Mouse (Mus musculus) spleen, postnatal 4 days (tissue): ENCODE data around the gene Hist1h4d.

Source experiments
- DNase-seq, 2 experiments: peaks; one replicate each; pipeline ENCODE4 v3.0.0; 2022; ENCODE audit warnings: low spot score in 2 of 2

Gene Hist1h4d

GRCm38 (mm10) chr13:23593051-23593770 lies 11.8 kb downstream of the Hist1h4d start:
- no peak for DNase-seq

GRCm38 (mm10) chr13:23595185-23595584 lies 13.8 kb downstream of the Hist1h4d start:
- DNase-seq: no peak

GRCm38 (mm10) chr13:23595622-23596372 lies 14.4 kb downstream of the Hist1h4d start:
- DNase-seq: peak; percentile 66 to 72

- DNase-seq: peak; percentile 84 to 96
Observed at GRCm38 (mm10) chr13:23597957-23598356, 16.6 kb downstream of the Hist1h4d start.

GRCm38 (mm10) chr13:23603182-23603699 lies 21.8 kb downstream of the Hist1h4d start:
- peak in 1 of 2 experiments; percentile 55 for DNase-seq

- peak in 1 of 2 experiments; percentile 28 for DNase-seq
Observed at GRCm38 (mm10) chr13:23604452-23604851, 23.1 kb downstream of the Hist1h4d start.

- peak in 1 of 2 experiments; percentile 40 for DNase-seq
Observed at GRCm38 (mm10) chr13:23605052-23605451, 23.7 kb downstream of the Hist1h4d start.

GRCm38 (mm10) chr13:23609209-23609608 lies 27.8 kb downstream of the Hist1h4d start:
- peak in 1 of 2 experiments; percentile 61 for DNase-seq

DNA sequence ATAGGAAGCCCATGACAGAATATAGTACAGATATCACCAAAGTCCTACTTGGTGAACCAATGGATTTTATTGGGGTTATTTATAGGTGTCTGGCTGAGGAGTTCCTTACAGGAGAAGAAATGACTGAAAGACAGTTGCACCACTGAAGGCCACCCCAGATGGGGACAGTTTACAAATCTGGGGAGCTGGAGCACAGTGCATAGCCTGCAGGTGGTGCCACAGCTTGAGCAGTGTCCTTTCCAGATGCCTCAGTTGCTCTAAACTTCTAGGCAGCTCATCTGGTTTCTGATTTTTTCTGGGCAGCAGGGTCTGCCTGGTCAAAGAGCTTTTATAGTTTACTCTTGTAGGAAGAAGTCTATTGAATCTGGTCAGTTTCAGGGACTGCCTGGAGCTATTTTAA lies 28.4 kb downstream of the Hist1h4d start:
- DNase-seq: peak in 1 of 2 experiments; percentile 57

DNA sequence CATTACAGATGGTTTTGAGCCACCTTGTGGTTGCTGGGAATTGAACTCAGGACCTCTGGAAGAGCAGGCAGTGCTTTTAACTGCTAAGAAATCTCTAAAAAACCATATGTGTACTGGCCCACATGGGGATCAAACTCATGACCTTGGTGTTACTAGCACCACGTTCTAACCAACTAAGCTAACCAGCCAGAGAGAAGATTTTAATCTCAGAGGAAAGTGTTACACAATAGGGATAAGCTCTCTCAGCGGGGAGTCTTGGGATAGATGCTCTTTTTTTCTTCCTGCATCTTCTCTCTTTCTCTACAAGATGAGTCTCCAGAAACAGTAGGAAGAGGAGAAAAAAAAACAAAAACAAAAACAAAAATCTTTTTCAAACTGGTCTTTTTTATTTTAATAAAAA lies 29.0 kb downstream of the Hist1h4d start:
- peak in 1 of 2 experiments; percentile 29 for DNase-seq

GRCm38 (mm10) chr13:23611638-23612037 lies 30.2 kb downstream of the Hist1h4d start:
- peak in 1 of 2 experiments; percentile 38 for DNase-seq

DNA sequence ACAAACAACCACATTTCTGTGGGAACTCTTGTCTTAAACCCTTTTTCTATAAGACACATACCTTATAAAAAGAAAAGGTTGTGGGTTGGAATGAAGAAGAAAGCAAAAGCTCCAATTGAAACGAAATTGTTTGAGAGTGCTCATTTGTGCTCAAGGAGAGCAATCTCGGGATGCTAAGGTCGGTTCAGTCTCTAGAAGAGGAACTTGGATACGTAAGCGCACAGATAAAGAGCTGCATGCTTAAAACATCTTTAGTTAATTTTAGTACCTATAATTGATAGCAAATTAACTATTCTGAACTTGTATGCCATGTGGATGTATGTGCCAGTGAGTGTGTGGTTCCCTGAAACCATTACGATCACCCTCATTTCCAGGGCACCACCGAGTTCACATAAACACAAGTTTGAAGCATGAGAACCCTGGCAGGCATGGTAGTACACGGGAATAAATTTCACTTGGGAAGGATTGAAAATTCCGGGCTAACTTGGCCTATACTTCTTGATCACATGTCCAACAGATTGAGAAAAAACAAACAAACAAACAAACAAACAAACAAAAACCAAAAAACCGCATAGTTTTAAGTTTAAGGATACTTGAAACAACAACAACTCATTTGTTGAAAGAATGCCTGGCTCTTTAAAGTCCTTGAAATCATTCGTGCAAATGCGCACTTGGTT lies 38.8 kb downstream of the Hist1h4d start:
- DNase-seq: peak in 1 of 2 experiments; percentile 58

GRCm38 (mm10) chr13:23620733-23621531 lies 39.5 kb downstream of the Hist1h4d start, which contains the start of gene Hist1h2be:
Gene Hist1h2be, minus strand, starts transcription at chr13:23621124.
- DNase-seq: peak; percentile 73 to 87

DNA sequence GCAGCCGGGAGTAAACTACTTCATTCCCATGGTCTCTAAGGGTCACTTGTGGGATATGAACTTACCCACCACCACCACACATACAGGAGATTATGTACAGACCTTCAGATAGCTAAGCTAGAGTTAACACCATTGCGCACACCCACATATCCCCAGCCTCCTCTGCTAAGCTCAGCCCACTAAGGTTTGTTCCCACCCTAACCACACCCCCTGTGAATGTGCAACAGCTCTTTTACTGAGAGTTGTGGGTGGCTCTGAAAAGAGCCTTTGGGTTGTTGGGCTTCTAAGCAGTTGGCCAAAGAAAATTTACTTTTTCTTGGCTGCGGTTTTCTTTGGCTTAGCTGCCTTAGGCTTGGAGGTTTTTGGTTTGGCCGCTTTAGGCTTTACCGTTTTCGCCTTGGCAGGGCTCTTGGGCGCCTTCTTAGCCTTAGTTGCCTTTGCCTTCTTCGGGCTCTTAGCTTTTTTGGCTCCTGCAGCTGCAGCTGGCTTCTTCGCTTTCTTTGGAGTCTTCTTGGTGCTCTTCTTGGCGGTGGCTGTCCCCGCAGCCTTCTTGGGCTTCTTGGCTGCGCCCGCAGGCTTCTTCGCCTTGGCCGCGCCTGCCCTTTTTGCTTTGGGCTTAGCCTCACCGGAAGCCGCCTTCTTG lies 40.3 kb downstream of the Hist1h4d start:
- peak; percentile 80 to 89 for DNase-seq

DNA sequence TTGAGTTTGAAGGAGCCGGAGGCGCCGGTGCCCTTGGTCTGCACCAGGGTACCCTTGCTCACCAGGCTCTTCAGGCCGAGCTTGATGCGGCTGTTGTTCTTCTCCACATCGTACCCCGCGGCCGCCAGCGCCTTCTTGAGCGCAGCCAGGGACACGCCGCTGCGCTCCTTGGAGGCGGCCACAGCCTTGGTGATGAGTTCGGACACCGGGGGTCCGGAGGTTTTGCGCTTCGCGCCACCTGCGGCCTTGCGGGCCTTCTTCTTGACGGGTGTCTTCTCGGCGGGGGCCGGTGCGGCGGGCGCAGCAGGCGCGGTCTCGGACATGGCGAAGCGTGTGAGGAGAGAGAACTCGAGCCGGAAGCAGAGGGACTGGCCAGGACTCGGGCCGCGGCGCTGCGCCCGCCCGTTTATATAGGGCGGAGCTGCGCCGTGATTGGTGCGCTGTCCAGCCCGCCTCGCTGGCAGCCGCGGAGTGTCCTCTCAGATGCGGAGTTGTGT lies 40.8 kb downstream of the Hist1h4d start, which contains the start of gene Hist1h1e:
TSS of gene Hist1h1e (minus strand) at position 384 of the 497 bp plus-strand sequence.
- peak; percentile 96 to 100 for DNase-seq

- peak; percentile 26 to 65 for DNase-seq
Observed at GRCm38 (mm10) chr13:23622861-23623450, 41.6 kb downstream of the Hist1h4d start.

- DNase-seq: no peak
Observed at GRCm38 (mm10) chr13:23630653-23631052, 49.3 kb downstream of the Hist1h4d start.
